Mouse (Mus musculus) inflammation-experienced regulatory T-cells (primary cell): ENCODE data around the gene Idh3g. TPM values are rescaled to one million over a fixed set of nuclear protein-coding genes. Genes with fewer than 3 reads are reported as not detected.

Experiments
- polyA plus RNA-seq, 2 experiments: library from polyadenylated mRNA; unstranded; fragments of 100-300 nt; shearing (Covaris generic); gene quantifications; one replicate each; pipeline ENCODE4 v1.2.1; 2017

The Idh3g gene
- polyA plus RNA-seq, result 100 to 1,000 TPM; 199 to 212 TPM

DNA sequence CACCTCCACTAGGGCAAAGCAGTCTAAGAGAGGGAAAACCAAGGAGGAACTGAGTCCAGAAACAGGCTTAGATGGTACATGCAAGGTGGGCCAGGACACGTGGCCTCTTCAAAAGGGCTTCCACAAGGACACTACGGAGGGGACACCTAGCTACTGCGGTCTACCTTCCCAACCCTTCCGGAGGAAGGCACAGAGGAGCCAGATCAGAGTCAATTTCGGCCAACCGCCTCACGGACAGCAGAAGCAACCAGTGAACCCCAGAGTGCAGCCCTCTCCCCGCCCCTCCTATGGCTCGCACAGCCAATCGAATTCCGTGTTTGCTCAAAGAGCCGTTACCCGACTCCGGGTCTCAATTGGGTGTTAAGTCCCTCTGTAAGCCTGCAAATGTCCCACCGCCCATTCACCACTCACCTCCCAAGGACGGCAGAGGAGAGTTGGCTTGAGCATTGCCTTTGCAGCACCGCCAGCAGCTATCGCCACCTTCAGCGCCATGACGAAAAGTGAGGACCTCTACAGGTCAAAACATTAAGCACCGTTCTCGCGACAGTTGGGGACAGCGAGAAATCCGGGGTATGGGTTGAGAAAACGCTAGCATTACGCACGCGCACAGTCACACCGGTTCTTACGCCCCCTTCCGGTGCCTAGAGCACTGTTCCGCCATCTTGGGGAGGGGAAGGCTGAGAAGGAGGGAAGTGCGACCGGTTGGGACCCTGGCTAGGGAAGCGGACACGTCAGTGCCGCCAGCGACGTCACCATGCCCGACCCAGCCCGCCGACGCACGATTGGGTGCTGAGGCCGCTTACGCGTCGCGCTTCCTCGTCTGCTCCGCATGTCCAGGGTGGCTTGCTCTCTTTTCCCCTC, at the start of gene Idh3g, which contains the start of gene Ssr4:
Idh3g (minus strand) TSS at position 534 of the 861 bp plus-strand sequence.
Ssr4 (plus strand) TSS at position 665 of the 861 bp plus-strand sequence.

DNA sequence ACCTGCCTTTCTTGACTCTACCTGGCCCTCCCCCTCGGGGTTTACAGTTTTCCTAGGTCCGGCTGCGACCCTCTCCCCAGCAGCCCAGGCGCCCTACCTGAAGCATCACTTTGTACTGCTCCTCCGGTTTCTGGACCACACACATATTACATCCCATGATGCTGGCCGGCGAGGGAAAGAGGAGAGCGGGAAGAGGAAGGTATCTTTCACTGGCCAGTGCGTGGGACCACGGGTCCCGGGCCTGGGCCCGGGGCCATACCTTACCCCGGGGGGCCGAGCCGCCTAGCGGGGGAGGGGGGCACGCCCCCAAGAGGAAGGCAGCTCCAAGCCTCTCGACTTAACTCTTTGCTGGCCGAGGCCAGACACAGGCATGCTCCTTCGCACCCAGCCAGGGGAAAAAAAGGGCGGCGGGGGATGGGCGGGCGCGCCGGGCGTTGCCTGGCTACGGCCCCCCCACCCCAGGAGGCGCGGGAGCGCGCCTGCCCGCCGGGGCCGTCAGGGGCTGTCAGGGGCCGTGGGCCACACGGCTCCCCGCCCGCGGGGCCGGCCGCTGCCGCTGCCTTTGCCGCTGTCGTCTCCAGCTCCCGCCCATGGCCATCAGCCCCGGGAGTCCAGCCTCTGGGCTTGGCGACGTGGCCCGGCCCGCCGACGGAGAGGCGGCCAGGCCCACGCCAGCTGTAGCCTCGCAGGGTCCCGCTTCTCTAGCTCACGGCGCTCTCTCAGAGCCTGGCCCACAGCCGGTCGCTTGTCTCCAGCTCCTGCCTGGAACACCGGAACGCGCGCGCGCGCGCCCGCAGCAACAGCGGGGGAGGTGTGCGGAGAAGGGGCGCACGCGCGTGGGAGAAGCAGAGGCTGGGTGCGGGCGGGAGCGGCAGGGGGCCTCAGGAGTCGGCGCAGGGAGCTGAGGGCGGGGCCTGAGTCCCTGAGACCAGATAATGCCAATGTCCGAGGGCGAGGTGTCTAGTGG, 37.8 kb upstream of the Idh3g start, which contains the start of gene Pdzd4:
Pdzd4 (minus strand) TSS at position 785 of the 967 bp plus-strand sequence.

DNA sequence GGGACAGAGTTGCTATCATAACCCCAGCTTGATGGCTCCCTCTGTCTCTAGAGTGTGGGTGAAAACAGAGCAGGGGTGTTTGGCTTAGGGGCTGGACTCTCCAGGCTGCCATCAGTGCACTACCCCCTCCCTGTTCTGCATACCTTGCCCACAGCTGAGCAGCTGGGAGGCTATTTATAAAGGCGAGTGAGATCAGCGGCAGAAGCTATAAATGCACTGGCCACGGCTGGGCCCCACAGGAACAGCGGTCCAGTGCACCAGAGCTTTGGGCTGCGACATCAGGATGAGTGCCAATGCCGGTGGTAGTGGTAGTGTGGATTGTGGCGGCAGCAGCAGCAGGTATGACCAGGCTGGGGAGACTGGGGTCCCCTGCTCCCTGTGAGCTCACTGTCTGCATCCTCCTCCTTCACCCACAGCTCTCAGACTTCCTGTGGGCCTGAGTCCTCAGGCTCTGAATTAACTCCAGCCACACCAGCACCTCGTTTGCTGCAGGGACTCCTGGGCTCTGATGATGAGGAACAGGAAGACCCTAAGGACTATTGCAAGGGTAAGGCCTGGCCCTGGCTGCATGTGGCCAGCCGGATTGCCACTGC, 12.4 kb downstream of the Idh3g start, which contains the start of gene Srpk3:
Srpk3 (plus strand) TSS at position 238 of the 593 bp plus-strand sequence.

DNA sequence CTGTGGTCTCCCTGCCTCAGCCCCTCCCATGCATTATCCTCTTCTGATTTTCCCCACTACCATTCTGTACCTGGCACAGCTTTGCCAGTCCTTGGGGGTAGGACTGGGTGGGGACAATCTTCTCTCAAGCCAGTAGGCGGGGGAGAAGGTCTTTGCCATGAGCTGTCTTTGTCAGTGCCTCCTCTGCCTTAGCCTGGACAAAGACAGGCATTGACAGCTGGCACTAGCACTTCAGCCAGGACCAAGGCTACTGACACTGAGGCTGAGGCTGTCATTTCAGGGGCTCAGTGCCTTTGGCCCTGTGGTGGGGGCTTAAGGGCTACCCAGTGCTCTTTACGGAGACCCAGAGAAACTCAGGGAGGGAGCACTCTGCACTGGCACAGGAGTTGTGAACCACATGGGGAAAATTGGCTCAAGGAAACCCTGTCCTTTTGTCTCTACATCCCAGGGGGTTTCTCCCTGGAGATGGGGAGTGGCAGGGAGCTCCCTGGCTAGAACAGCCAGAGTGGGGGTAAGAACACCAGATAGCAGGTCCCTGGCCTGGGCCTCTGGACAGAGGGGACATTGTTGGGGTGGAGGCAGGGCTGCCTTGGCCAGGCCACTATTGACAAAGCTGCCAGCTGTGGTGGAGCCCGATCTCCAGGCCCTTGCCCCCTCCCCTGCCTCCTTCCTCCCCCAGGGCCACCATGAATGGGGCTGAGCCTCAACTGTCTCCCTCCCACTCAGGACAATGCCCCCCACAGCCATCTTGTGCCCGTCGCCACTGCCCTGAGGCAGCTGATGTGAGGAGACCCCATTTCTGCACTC, 30.2 kb downstream of the Idh3g start, which contains the start of gene Plxnb3:
Plxnb3 (plus strand) TSS at position 757 of the 807 bp plus-strand sequence.

Other genes with a start within 250 kb of the Idh3g start
- gene Dusp9, start 147.5 kb downstream of the Idh3g start, polyA plus RNA-seq, result under 1 TPM in 1 of 2 experiments, not detected in 1; 0.51 TPM
- gene Pnck, start 126.8 kb downstream of the Idh3g start, polyA plus RNA-seq, result 1 to 10 TPM; 1.9 to 2.4 TPM
- gene Slc6a8, start 113.7 kb downstream of the Idh3g start, polyA plus RNA-seq, result 1 to 10 TPM in 1 of 2 experiments, under 1 TPM in 1; 0.48 to 1.5 TPM
- 100 to 1,000 TPM; 279 to 280 TPM for gene Bcap31, start 70.7 kb downstream of the Idh3g start, polyA plus RNA-seq
- gene Abcd1, start 70.3 kb downstream of the Idh3g start, polyA plus RNA-seq, result 10 to 100 TPM; 34.9 to 39.6 TPM
- gene Plxnb3, start 29.8 kb downstream of the Idh3g start, polyA plus RNA-seq, result under 1 TPM in 1 of 2 experiments, not detected in 1; 0.31 TPM
- 1 to 10 TPM in 1 of 2 experiments, under 1 TPM in 1; 0.70 to 7.0 TPM for gene Srpk3, start 12.5 kb downstream of the Idh3g start, polyA plus RNA-seq
- gene Ssr4, start 131 bp upstream of the Idh3g start, polyA plus RNA-seq, result 100 to 1,000 TPM; 210 to 216 TPM
- under 1 TPM; 0.29 to 0.72 TPM for gene Pdzd4, start 38.1 kb upstream of the Idh3g start, polyA plus RNA-seq
- gene Avpr2, start 105.2 kb upstream of the Idh3g start, polyA plus RNA-seq, result 1 to 10 TPM; 3.4 to 6.1 TPM
- 10 to 100 TPM; 27.7 to 41.1 TPM for gene L1cam, start 109.2 kb upstream of the Idh3g start, polyA plus RNA-seq
- 100 to 1,000 TPM; 247 to 301 TPM for gene Arhgap4, start 135.0 kb upstream of the Idh3g start, polyA plus RNA-seq
- gene Naa10, start 135.0 kb upstream of the Idh3g start, polyA plus RNA-seq, result 100 to 1,000 TPM; 224 to 246 TPM
- 1 to 10 TPM; 3.7 to 9.4 TPM for gene Renbp, start 144.0 kb upstream of the Idh3g start, polyA plus RNA-seq
- 10 to 100 TPM; 40.3 to 55.0 TPM for gene Hcfc1, start 179.5 kb upstream of the Idh3g start, polyA plus RNA-seq
- gene Irak1, start 237.0 kb upstream of the Idh3g start, polyA plus RNA-seq, result 100 to 1,000 TPM; 182 to 192 TPM